Mouse (Mus musculus) liver, postnatal 0 days (tissue): Measurements from ENCODE around the gene Atrnl1.

Experiments
- CTCF ChIP-seq: sonication (generic); IDR thresholded peaks from 2 replicates; pipeline ENCODE4 v1.5.1; 2016; ENCODE audit warnings: antibody characterized with exemption, low read depth
- EP300 ChIP-seq: IDR thresholded peaks from 2 replicates; pipeline ENCODE4 v1.6.1; 2016; ENCODE audit warnings: antibody characterized with exemption, low read depth, mild to moderate bottlenecking

GRCm38 (mm10) chr19:57782366-57783089 lies 171.7 kb downstream of the Atrnl1 start:
- TF ChIP-seq CTCF = no peak
- no peak for TF ChIP-seq EP300
